Mouse (Mus musculus) thymus, adult 2 months (tissue): Measurements from ENCODE around the gene Tpm1. TPM values are rescaled to one million over a fixed set of nuclear protein-coding genes. Genes with fewer than 3 reads are reported as not detected.

Source experiments
- DNase-seq: peaks from one replicate; pipeline ENCODE4 v3.0.0; 2021
- H3K27ac ChIP-seq: fragments of 200-500 bp; 2 replicates; pipeline ENCODE4 v1.5.1; 2012; ENCODE audit warnings: low read length, control low read depth; ENCODE audit not compliant: control insufficient read depth, insufficient read depth
- H3K27me3 ChIP-seq: fragments of 200-500 bp; 2 replicates; pipeline ENCODE4 v1.6.1; 2012; ENCODE audit warnings: mild to moderate bottlenecking, low read length, moderate library complexity, mixed read lengths; ENCODE audit not compliant: control insufficient read depth, insufficient read depth
- H3K36me3 ChIP-seq: fragments of 200-500 bp; 2 replicates; pipeline ENCODE4 v1.6.1; 2012; ENCODE audit warnings: mild to moderate bottlenecking, low read length, moderate library complexity; ENCODE audit not compliant: control insufficient read depth, insufficient read depth
- H3K4me1 ChIP-seq: fragments of 200-500 bp; replicated peaks from 2 replicates; pipeline ENCODE4 v1.6.1; 2012; ENCODE audit warnings: low read length; ENCODE audit not compliant: control insufficient read depth, insufficient read depth
- H3K4me3 ChIP-seq: fragments of 200-500 bp; 2 replicates; pipeline ENCODE4 v1.5.1; 2012; ENCODE audit warnings: mild to moderate bottlenecking, low read length, control low read depth, moderate library complexity; ENCODE audit not compliant: control insufficient read depth, insufficient read depth
- CTCF ChIP-seq: fragments of 200-500 bp; IDR thresholded peaks from 2 replicates; pipeline ENCODE4 v1.5.1; 2012; ENCODE audit warnings: mild to moderate bottlenecking, control low read depth, low read length, moderate library complexity, borderline replicate concordance; ENCODE audit not compliant: control insufficient read depth, poor library complexity, insufficient read depth; ENCODE audit errors: extremely low read depth
- POLR2A ChIP-seq: fragments of 200-500 bp; IDR thresholded peaks from 2 replicates; pipeline ENCODE4 v1.6.1; 2012; ENCODE audit warnings: mild to moderate bottlenecking, low read length, control low read depth, moderate library complexity; ENCODE audit not compliant: control insufficient read depth, poor library complexity, insufficient read depth; ENCODE audit errors: extremely low read depth
- WGBS: fragments of 180-500 bp; shearing (Covaris S2); methylation state at CpG from one replicate; pipeline ENCODE4 v1.1.7; 2018; 5-methylcytosine and 5-hydroxymethylcytosine counted together
- polyA plus RNA-seq: library from polyadenylated mRNA; depleted of rRNA; stranded (reverse); fragments of >200 nt; gene quantifications from 2 replicates; pipeline ENCODE4 v1.2.3, GENCODE M21; 2012

The Tpm1 gene
- polyA plus RNA-seq, 1 experiment: 237 TPM

DNA sequence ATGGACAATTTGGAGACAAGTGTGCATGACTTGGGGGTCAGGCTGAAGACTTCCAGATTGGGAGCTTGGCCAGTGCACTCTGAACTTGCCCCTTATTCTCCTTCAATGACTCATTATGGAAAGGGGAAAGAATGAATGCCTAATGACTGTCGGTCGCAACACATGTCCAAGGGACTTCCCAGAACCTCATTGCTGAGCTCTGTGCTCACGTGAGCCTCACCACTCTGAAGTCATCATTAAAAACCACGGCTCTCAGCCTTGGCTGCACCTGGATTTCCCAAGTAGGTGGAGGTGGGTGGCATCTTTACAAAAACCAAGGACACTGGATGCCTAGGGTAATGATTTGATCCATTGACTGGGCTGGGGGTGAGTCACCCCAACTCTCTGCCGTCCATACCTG is 59.2 kb downstream of the Tpm1 start:
- 65% methylated on average over 5 of the region's 5 CpGs for WGBS
- Histone ChIP-seq H3K27me3 (no peaks in the 10 kb centered on the region), H3K36me3 (no peaks in the 10 kb centered on the region), H3K4me1 (peaks cover 6% of the 10 kb centered on the region), H3K27ac (no peak overlapping the region), H3K4me3 (no peak overlapping the region)
- DNase-seq: no peak
- no peak for TF ChIP-seq CTCF
- no peak for TF ChIP-seq POLR2A

DNA sequence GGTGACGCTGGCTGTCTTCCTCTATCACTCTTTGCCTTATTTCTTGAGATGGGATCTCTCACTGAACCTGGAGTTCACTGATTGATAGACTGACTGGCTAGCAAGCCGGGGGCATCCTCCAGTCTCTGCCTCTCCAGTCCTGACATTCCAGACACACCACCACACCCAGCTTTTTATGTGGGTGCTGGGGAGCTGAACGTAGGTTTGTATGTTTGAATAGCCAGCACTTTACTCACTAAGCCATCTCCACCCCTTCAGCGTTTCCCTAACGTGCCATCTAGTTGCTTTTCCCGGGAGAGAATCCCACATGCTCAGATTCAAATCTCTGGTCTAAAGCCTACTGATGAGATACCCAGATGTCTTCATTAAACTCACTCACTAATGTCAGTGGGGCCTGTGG is 59.6 kb downstream of the Tpm1 start:
- no peak for DNase-seq
- WGBS: 98% methylated on average over 6 of the region's 6 CpGs
- H3K27ac ChIP-seq: no peak overlapping the region

DNA sequence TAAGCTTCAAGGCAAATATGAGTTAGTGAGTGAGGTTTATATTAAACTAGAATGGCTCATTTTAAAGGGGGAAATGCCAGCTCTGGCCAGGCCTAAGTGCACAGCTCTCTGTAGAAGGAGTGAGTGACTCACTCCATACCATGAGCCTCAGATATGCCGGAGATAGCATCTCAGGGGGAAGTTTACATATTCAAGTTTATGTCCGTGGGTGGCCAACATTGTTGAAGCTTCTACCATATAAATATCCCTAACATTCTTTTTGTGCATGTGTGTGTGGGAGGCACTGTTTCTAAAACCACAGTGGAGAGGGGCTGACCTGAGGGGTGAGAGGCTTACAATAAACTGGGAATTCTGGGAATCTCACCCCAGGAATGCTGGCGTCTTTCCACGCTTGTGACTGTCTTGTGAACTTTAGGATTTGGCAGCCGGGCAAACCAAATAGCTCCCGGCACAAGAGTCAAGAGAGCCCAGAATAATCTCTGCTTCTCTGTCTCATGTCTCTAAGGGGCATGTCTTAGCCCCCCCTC is 60.3 kb downstream of the Tpm1 start:
- H3K27ac ChIP-seq: no peak overlapping the region
- no peak for DNase-seq
- TF ChIP-seq CTCF: no peak
- TF ChIP-seq POLR2A: no peak
- peaks cover 7% of the 10 kb centered on the region for H3K4me1 ChIP-seq
- 90% methylated on average over 6 of the region's 6 CpGs for WGBS
- no peaks in the 10 kb centered on the region for H3K27me3 ChIP-seq
- no peak overlapping the region for H3K4me3 ChIP-seq
- H3K36me3 ChIP-seq: no peaks in the 10 kb centered on the region

More for the DNA sequence above, 59.6 kb downstream of the Tpm1 start:
- no peaks in the 10 kb centered on the region for H3K27me3 ChIP-seq
- no peak overlapping the region for H3K4me3 ChIP-seq
- H3K4me1 ChIP-seq: peaks cover 7% of the 10 kb centered on the region
- TF ChIP-seq CTCF (no peak), POLR2A (no peak)
- H3K36me3 ChIP-seq: no peaks in the 10 kb centered on the region

DNA sequence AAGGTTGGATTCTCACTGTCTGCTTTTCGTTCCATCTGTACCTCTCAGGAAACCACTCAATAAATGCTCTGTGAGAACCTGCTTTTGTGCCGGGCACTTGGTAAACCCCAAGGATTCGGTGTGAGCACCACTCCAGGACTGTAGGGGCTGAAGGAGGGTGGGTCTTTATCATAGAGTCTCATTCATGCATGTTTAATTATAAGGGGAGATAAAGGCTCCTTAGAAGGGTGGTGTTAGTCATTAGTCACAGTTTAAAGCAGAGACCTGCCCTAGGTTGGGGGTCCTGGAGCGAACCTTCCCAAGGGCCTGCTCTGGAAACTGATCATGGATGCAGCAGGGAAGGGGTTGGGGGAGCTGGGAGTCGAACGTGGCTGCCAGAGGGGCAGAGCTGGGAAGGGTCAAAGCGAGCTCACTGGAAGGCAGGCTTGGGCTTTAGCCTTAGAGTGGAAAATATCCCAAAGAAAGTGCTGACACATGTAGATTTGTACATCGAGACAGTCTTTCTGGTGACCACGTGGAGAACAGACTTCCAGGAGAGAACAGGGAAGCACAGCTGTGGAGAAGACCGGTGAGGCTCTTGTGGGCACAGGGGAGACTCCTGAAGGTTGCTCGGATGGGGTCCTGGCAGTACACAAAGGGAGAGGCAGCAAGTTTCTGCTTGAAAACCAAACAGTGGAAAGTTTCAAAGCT is 60.9 kb downstream of the Tpm1 start:
- DNase-seq: no peak
- peaks cover 7% of the 10 kb centered on the region for H3K4me1 ChIP-seq

DNA sequence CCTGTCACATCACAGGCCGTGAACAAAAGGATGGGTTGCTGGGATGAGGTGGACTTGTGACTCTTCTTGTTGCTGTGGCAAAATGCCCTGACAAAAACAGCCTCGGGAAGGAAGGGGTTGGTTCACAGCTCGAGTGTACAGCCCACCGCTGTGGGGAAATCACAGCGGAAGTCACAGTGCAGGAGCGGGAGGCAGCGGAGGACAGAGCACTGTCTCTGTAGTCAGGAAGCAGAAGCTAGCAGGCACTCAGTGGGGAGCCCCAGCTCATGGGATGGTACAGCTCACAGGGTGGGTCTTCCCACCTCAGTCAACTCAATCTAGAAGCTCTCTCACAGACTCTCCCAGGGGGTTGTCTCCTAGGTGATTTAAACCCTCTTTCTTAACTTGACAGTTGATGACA is 63.8 kb downstream of the Tpm1 start:
- Histone ChIP-seq H3K36me3 (no peaks in the 10 kb centered on the region), H3K4me3 (no peak overlapping the region), H3K4me1 (peaks cover 7% of the 10 kb centered on the region; the same call in 1 of the 2 replicates), H3K27me3 (no peaks in the 10 kb centered on the region), H3K27ac (no peak overlapping the region)
- peak; percentile 47 for DNase-seq
- TF ChIP-seq POLR2A: no peak
- no peak for TF ChIP-seq CTCF
- WGBS: 25% methylated on average over 7 of the region's 7 CpGs

More for the DNA sequence above, 60.9 kb downstream of the Tpm1 start:
- Histone ChIP-seq H3K36me3 (no peaks in the 10 kb centered on the region), H3K27ac (no peak overlapping the region), H3K27me3 (no peaks in the 10 kb centered on the region), H3K4me3 (no peak overlapping the region)
- no peak for TF ChIP-seq POLR2A
- no peak for TF ChIP-seq CTCF
- 88% methylated on average over 11 of the region's 11 CpGs for WGBS

DNA sequence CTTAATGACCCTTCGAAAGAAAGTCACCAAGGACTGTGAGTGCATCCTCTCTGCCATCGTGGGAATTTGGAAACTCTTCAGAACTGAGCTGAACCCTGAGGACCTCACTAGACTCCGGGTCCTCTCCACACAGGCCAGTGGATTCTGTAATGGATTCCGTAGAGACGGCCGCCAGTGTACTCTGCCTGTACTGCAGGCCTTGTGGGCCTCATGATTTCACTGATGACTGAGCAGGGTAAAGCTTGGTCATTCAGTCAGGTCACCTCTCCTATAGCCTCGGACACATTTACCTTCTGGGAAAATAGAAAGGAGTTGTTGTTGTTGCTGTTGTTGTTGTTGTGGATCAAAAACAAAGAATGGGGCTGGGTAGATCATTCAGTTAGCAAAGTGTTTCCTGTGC is 67.1 kb downstream of the Tpm1 start:
- H3K4me3 ChIP-seq: no peak overlapping the region
- no peaks in the 10 kb centered on the region for H3K36me3 ChIP-seq
- peaks cover 4% of the 10 kb centered on the region; the same call in 1 of the 2 replicates for H3K4me1 ChIP-seq
- DNase-seq: no peak
- no peak for TF ChIP-seq CTCF
- no peak for TF ChIP-seq POLR2A
- H3K27ac ChIP-seq: no peak overlapping the region
- 90% methylated on average over 7 of the region's 7 CpGs for WGBS
- no peaks in the 10 kb centered on the region for H3K27me3 ChIP-seq
